Mouse (Mus musculus): Measurements from ENCODE around the gene Rab27a. TPM values are rescaled to one million over a fixed set of nuclear protein-coding genes. Genes with fewer than 3 reads are reported as not detected.

The Rab27a gene
- total and polyA plus RNA-seq, 3 experiments = 8.8 to 11.2 TPM; not detected in 1

DNA sequence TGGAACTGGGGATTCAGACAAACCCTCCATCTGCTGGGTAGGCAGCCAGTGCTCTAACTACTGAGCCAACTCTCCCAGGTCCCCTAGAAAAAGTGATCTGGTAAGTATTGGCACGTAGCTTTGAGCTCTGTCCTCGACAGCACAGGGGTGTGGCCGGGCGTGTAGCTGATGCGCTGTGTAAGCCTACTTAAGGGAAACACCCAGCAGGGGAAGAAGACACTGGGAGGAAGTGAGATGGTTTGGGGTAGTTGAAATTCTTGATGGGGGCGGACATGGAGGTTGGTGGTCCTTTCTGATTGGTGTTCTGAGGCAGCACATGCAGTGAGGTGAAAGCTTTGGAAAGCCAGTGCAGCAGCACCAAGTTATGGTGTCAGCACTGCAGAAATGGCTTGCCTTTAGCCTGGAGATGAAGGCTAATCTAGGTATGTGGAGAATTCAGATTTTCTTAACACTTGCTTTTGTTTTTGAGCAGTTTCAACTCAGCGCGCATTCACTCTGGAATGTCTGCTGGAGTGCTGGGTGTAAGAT lies 80.5 kb downstream of the Rab27a start:
- Histone ChIP-seq H3K79me2 (ENCODE audit: control insufficient read depth, insufficient read depth, low read length, poor library complexity) (no peaks in the 10 kb centered on the region), H3K4me3 (ENCODE audit: control insufficient read depth in 1 of 2, insufficient read depth in 1 of 2, low read depth in 2 of 2, low read length in 2 of 2) (no peak overlapping the region), H3K27me3 (ENCODE audit: control insufficient read depth in 1 of 2, insufficient read depth in 2 of 2, low read length in 2 of 2) (no peaks in the 10 kb centered on the region), H3K36me3 (ENCODE audit: control insufficient read depth in 1 of 2, insufficient read depth in 2 of 2, low read length in 2 of 2) (peaks cover 4 to 19% of the 10 kb centered on the region in 2 experiments), H3K4me1 (ENCODE audit: control insufficient read depth in 1 of 2, insufficient read depth in 2 of 2, low read length in 2 of 2) (no peaks in the 10 kb centered on the region), H3K9ac (ENCODE audit: control insufficient read depth, low read depth, low read length, poor library complexity, severe bottlenecking) (no peak overlapping the region), H3K27ac (ENCODE audit: control insufficient read depth, low read depth, low read length) (no peak overlapping the region), H3K9me3 (replicated peaks; ENCODE audit: insufficient read depth, low read length) (no peaks in the 10 kb centered on the region)
- DNase-seq (ENCODE audit: low read depth, low spot score) = peak; percentile 66
- TF ChIP-seq ZMIZ1 (IDR thresholded peaks at IDR 0.05; ENCODE audit: low read depth, low read length) (no peak), CHD1 (IDR thresholded peaks at IDR 0.05; ENCODE audit: low read depth, low read length) (no peak)

DNA sequence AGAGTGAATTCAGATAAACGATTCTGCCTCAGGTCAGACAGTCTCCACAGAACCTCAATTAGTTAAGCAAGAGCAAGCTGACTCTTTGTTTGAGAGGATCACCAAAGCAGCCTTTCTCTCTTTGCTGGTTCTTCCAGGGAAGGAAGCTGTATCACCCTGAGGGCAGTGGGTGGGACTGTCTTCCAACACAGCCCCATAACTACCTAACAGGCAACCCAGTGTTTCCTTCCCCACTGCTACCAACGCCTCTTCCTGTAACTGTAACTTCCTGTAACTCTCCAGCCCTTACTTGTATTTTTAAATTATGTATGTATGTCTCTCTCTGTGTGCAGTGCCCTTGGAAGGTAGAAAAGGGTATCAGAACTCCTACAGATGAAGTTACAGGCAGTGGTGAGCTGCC lies 82.8 kb downstream of the Rab27a start:
- Histone ChIP-seq H3K27ac (ENCODE audit: control insufficient read depth, low read depth, low read length) (no peak overlapping the region), H3K36me3 (ENCODE audit: control insufficient read depth in 1 of 2, insufficient read depth in 2 of 2, low read length in 2 of 2) (peaks cover 4 to 11% of the 10 kb centered on the region in 2 experiments), H3K27me3 (ENCODE audit: control insufficient read depth in 1 of 2, insufficient read depth in 2 of 2, low read length in 2 of 2) (no peaks in the 10 kb centered on the region), H3K79me2 (ENCODE audit: control insufficient read depth, insufficient read depth, low read length, poor library complexity) (no peaks in the 10 kb centered on the region), H3K9me3 (replicated peaks; ENCODE audit: insufficient read depth, low read length) (no peaks in the 10 kb centered on the region), H3K4me3 (ENCODE audit: control insufficient read depth in 1 of 2, insufficient read depth in 1 of 2, low read depth in 2 of 2, low read length in 2 of 2) (no peak overlapping the region), H3K4me1 (ENCODE audit: control insufficient read depth in 1 of 2, insufficient read depth in 2 of 2, low read length in 2 of 2) (no peaks in the 10 kb centered on the region; a peak in 1 of 4 replicates), H3K9ac (ENCODE audit: control insufficient read depth, low read depth, low read length, poor library complexity, severe bottlenecking) (no peak overlapping the region)
- no peak for DNase-seq (ENCODE audit: low read depth, low spot score)
- TF ChIP-seq MYC (IDR thresholded peaks at IDR 0.05; ENCODE audit: low read depth, low read length) (no peak), SIN3A (IDR thresholded peaks at IDR 0.05; ENCODE audit: low read length) (no peak), TCF12 (IDR thresholded peaks at IDR 0.05; ENCODE audit: low read depth, low read length) (no peak), HCFC1 (IDR thresholded peaks at IDR 0.05; ENCODE audit: low read depth, low read length) (no peak), RAD21 (IDR thresholded peaks at IDR 0.05; ENCODE audit: low read depth, low read length) (no peak), CHD2 (IDR thresholded peaks at IDR 0.05; ENCODE audit: low read length) (no peak)

DNA sequence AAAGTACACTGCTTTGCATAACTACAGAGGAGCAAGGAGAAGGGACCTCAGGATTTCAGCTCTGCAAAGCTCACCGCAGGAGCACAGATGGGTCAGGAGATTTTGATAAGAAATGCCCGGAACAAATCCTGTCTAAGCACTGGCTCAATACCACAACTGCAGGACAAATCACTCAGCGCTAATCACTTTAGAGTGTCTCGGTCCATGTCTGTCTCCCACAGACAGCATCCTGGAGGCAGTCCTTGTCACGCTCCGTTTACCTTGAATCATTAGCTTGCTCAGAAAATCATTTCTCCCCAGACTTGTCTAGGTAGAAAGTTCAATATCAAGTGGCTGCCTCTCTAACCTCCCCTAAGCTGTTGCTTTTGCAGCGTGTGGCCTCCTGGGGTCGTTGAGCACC lies 85.2 kb downstream of the Rab27a start:
- no peak for TF ChIP-seq ZKSCAN1 (IDR thresholded peaks at IDR 0.05; ENCODE audit: low read depth, low read length)
- no peak for TF ChIP-seq TBP (IDR thresholded peaks at IDR 0.05; ENCODE audit: low read depth, low read length)
- no peak for TF ChIP-seq NRF1 (IDR thresholded peaks at IDR 0.05; ENCODE audit: insufficient read depth, low read depth, low read length, poor library complexity, severe bottlenecking)
- TF ChIP-seq TCF12 (IDR thresholded peaks at IDR 0.05; ENCODE audit: low read depth, low read length) = no peak
- TF ChIP-seq GABPA (IDR thresholded peaks at IDR 0.05; ENCODE audit: low read depth, low read length) = no peak
- TF ChIP-seq ETS1 (IDR thresholded peaks at IDR 0.05; ENCODE audit: low read depth, low read length) = no peak
- TF ChIP-seq ZMIZ1 (IDR thresholded peaks at IDR 0.05; ENCODE audit: low read depth, low read length) = no peak
- no peak for TF ChIP-seq RAD21 (IDR thresholded peaks at IDR 0.05; ENCODE audit: low read depth, low read length)
- TF ChIP-seq MAX (IDR thresholded peaks at IDR 0.05; ENCODE audit: low read length) = no peak
- TF ChIP-seq POLR2AphosphoS5 (IDR thresholded peaks at IDR 0.05; ENCODE audit: borderline replicate concordance, low read depth, low read length) = no peak
- TF ChIP-seq MAZ (IDR thresholded peaks at IDR 0.05; ENCODE audit: low read depth, low read length) = no peak
- no peak for TF ChIP-seq HCFC1 (IDR thresholded peaks at IDR 0.05; ENCODE audit: low read depth, low read length)
- no peak for TF ChIP-seq MYB (IDR thresholded peaks at IDR 0.05; ENCODE audit: low read depth, low read length)
- no peak for TF ChIP-seq POLR2AphosphoS2 (IDR thresholded peaks at IDR 0.05; ENCODE audit: low read length)
- TF ChIP-seq E2F4 (IDR thresholded peaks at IDR 0.05; ENCODE audit: borderline replicate concordance, low read depth, low read length) = no peak
- no peak for TF ChIP-seq ELF1 (IDR thresholded peaks at IDR 0.05; ENCODE audit: low read depth, low read length)
- no peak for TF ChIP-seq USF1 (IDR thresholded peaks at IDR 0.05; ENCODE audit: low read depth, low read length)
- TF ChIP-seq EP300 (IDR thresholded peaks at IDR 0.05; ENCODE audit: low read depth in 1 of 2, low read length in 2 of 2) = no peak
- no peak for TF ChIP-seq RCOR1 (IDR thresholded peaks at IDR 0.05; ENCODE audit: low read depth, low read length)
- TF ChIP-seq MAFK (IDR thresholded peaks at IDR 0.05; ENCODE audit: borderline replicate concordance, low read depth, low read length) = no peak
- Histone ChIP-seq H3K4me1 (ENCODE audit: control insufficient read depth in 1 of 2, insufficient read depth in 2 of 2, low read length in 2 of 2) (no peaks in the 10 kb centered on the region; a peak in 1 of 4 replicates), H3K9ac (ENCODE audit: control insufficient read depth, low read depth, low read length, poor library complexity, severe bottlenecking) (no peak overlapping the region), H3K79me2 (ENCODE audit: control insufficient read depth, insufficient read depth, low read length, poor library complexity) (no peaks in the 10 kb centered on the region), H3K27ac (ENCODE audit: control insufficient read depth, low read depth, low read length) (no peak overlapping the region), H3K4me3 (ENCODE audit: control insufficient read depth in 1 of 2, insufficient read depth in 1 of 2, low read depth in 2 of 2, low read length in 2 of 2) (no peak overlapping the region), H3K9me3 (replicated peaks; ENCODE audit: insufficient read depth, low read length) (no peaks in the 10 kb centered on the region), H3K27me3 (ENCODE audit: control insufficient read depth in 1 of 2, insufficient read depth in 2 of 2, low read length in 2 of 2) (no peaks in the 10 kb centered on the region), H3K36me3 (ENCODE audit: control insufficient read depth in 1 of 2, insufficient read depth in 2 of 2, low read length in 2 of 2) (peaks cover under 1 to 4% of the 10 kb centered on the region in 2 experiments)
- DNase-seq (ENCODE audit: low read depth, low spot score) = no peak
